Mouse (Mus musculus) c-Kit-positive CD71-positive TER-119-positive erythroid progenitor cells, embryonic 14.5 days (primary cell): ENCODE measurements around the gene Lgals3.

Source experiments
- DNase-seq: peaks from one replicate; pipeline ENCODE4 v3.0.0-alpha.2; 2013; ENCODE audit warnings: low spot score

Lgals3 gene

GRCm38 (mm10) chr14:47369741-47370140 is 2.2 kb downstream of the Lgals3 start:
- no peak for DNase-seq

GRCm38 (mm10) chr14:47370790-47371189 is 3.2 kb downstream of the Lgals3 start:
- no peak for DNase-seq

- no peak for DNase-seq
These were observed 4.1 kb downstream of the Lgals3 start for GRCm38 (mm10) chr14:47371689-47372088.

GRCm38 (mm10) chr14:47373728-47374678 is 6.5 kb downstream of the Lgals3 start:
- peak; percentile 54 for DNase-seq

GRCm38 (mm10) chr14:47376526-47376925 is 9.0 kb downstream of the Lgals3 start:
- DNase-seq = no peak

GRCm38 (mm10) chr14:47378336-47378735 is 10.8 kb downstream of the Lgals3 start:
- DNase-seq = no peak

- DNase-seq = no peak
These were observed 16.4 kb downstream of the Lgals3 start for GRCm38 (mm10) chr14:47383911-47384310.

DNA sequence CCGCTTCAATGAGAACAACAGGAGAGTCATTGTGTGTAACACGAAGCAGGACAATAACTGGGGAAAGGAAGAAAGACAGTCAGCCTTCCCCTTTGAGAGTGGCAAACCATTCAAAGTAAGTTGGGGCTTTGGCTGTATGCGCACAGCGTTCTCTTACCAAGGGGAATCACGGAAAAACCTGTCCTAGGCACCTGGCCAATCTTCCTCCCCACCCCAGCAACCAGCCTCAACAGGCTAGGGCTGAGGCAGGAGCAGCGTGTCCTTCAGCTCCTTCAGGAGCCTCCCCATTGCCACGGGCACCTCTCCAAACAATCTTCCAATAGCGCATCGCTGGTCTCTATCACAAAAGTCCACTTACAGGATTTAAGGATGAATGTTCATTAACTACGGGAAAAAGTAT is 17.1 kb downstream of the Lgals3 start:
- DNase-seq = no peak

DNA sequence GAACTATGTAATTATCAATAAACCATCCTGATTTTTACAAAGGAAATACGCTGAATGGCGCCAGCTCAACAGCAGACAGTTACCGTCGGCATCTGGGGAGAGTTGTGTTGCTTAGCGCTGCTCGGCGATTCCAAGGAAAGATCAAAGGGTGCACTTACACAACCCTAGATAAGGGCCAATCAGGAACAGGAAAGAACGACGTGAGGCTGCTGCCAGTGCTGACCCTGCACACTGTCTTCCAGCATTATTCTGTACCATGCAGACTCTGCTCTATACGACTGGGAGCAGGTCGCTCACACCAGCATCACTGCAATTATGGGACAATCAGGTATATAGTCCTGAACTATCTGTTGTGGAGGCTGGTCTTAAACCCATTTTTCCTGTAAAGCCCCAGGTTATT is 18.6 kb downstream of the Lgals3 start:
- no peak for DNase-seq

GRCm38 (mm10) chr14:47393354-47394094 is 26.0 kb downstream of the Lgals3 start:
- DNase-seq = no peak

DNA sequence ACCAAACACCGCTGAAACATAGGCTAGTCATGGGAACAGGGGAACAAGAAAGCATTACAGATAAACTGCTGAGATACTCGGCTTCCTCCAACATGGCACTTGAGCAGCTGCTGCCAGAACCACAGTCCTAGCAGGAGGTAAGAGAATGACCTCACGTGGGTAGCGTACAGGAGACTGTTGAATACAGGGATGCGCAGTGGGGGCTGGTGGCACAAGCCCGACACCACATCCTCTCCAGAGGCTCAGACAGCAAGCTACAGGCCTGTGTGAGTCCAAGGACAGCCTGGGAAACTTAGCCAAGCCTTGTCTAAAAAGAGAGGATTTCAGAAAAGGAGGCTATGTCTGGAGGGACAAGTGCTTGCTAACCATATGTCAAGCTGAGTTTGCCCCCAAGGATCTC is 27.5 kb downstream of the Lgals3 start:
- DNase-seq = no peak

GRCm38 (mm10) chr14:47395462-47396026 is 28.0 kb downstream of the Lgals3 start:
- DNase-seq = no peak

GRCm38 (mm10) chr14:47396165-47396652 is 28.7 kb downstream of the Lgals3 start:
- DNase-seq = peak; percentile 57

GRCm38 (mm10) chr14:47402735-47403134 is 35.2 kb downstream of the Lgals3 start:
- DNase-seq = no peak

DNA sequence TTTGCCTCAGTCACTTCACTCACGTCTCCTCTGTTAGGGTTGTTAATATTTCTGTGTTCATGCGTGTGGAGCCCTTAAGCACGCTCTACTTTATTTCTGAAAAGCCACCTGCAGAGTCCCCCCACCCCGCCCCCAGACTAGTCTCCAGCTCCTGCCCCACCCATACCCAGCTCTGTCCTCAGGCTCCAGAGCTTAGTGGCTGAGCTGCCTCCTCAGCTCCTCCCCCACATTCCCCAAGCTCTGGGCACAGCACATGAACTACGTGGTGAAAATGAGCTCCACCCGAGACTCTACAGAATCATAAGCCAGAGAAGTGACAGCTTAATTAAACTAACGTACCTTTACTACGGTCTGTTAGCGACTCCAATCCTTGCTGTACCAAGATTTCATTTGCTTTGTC is 38.4 kb downstream of the Lgals3 start:
- DNase-seq = no peak

DNA sequence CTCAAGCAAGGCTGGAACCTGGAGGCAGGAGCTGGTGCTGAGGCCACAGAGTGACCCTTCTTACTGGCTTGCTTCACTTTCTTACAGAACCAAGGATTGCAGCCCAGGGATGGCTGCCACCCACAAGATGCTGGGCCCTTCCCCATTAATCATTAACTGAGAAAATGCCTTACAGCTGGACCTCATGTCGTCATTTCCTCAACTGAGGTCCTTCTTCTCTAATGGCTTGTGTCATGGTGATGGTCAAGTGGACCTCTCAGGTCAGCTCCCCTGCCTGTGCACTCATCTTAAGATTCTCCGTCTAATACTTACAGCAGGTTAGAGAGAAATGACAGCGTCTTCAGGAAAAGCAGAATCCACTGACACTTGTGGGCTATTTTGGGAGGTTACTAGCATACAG is 49.8 kb downstream of the Lgals3 start:
- DNase-seq = no peak

DNA sequence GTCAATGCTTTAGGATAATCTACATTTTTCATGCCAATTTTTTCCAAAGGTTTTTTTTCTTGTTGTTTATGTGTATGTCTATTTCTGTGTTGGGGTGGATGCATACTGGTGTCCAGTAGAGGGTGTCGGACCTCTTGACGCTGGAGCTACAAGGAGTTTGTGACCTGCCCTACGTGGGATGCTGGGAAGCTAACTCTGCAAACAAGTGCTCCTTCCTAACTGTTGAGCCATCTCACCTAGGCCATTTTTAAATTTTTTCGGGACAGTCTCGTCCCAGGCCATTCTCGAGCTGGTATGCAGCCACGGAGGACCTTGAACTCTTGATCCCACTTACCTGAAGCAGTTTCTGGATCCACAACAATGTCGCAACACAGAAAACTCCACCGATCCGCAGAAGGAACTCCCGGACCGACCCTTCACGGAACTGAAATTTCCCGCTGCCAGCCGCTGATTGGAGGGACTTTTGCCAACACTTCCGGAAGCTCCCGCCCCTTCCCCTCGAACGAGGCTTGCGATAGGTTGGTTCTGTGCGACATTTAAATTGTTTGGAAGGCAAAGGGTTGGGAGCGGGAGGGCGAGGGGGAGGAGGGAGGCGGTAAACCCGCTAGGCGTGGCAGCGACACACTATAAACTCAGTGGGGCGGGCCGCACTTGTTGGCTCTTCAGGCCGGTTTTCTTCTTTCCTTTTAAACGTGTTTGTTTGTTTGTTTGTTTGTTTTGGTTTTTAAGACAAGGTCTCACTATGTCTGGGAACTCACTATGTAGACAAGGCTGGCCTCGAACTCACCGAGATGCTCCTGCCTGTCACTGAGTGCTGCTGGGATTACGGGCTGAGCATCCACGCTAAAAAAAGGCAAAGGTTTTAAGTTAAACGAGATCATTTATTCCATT is 50.5 kb downstream of the Lgals3 start, which contains the start of gene Dlgap5:
TSS of gene Dlgap5 (minus strand) at position 633 of the 891 bp plus-strand sequence.
- DNase-seq = peak; percentile 95

GRCm38 (mm10) chr14:47418666-47418991 is 51.1 kb downstream of the Lgals3 start:
- DNase-seq = no peak

GRCm38 (mm10) chr14:47419034-47419625 is 51.6 kb downstream of the Lgals3 start:
- DNase-seq = no peak

DNA sequence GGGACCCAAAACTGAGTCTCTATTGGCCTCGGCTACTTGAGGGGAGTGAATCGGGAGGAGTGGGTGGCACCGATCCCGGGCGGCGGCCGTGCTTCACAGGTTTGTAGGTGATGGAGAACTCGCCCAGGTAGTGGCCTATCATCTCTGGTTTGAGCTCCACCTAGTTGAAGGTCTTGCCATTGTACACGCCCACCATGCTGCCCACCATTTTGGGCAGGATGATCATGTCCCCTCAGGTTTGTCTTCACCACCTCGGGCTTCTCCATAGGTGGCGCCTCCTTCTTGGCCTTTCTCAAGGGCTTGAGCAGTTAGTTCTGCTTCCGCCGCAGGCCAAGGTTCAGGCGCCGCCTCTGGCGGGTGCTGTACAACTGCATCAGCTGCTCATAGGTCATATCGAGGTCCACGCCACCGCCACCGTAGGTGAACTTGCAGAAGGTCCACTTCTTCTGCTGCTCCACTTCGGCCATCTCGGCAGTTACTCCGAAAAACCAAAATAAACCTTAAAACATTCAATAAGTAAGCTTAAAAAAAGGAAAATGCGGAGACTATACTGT is 52.2 kb downstream of the Lgals3 start:
- no peak for DNase-seq

GRCm38 (mm10) chr14:47421606-47422005 is 54.1 kb downstream of the Lgals3 start:
- DNase-seq = no peak
